Mouse (Mus musculus): Measurements from ENCODE around the gene Exoc7. TPM values are rescaled to one million over a fixed set of nuclear protein-coding genes. Genes with fewer than 3 reads are reported as not detected.
A peak's percentile ranks its signal among the peaks of the same experiment; 100 is the strongest.

Exoc7 gene
- total RNA-seq, 2 experiments from 2014 or later, result 74.1 to 106 TPM

- Histone ChIP-seq H3K27ac (peak overlapping the region; percentile 92), H3K4me3 (no peak overlapping the region)
- peak; percentile 44 for DNase-seq
- TF ChIP-seq CTCF (IDR thresholded peaks at IDR 0.05), result no peak
- intact Hi-C loops (cut with DNase I), result no loop called here
Measured at GRCm38 (mm10) chr11:116307762-116308531, 914 bp upstream of the Exoc7 start.

GRCm38 (mm10) chr11:116306126-116306982 lies 679 bp downstream of the Exoc7 start:
- intact Hi-C loops (cut with DNase I), result no loop called here
- H3K4me3 ChIP-seq, result peak overlapping the region; percentile 79
- peak overlapping the region; percentile 92 for H3K27ac ChIP-seq
- TF ChIP-seq CTCF (IDR thresholded peaks at IDR 0.05), result no peak
- DNase-seq, result peak; percentile 96

GRCm38 (mm10) chr11:116305423-116305822 lies 1.6 kb downstream of the Exoc7 start:
- TF ChIP-seq CTCF (IDR thresholded peaks at IDR 0.05), result no peak
- no peak for DNase-seq
- Histone ChIP-seq H3K4me3 (peak overlapping the region; percentile 79), H3K27ac (peak overlapping the region; percentile 92; the same call in 1 of the 2 replicates)
- intact Hi-C loops (cut with DNase I), result no loop called here

DNA sequence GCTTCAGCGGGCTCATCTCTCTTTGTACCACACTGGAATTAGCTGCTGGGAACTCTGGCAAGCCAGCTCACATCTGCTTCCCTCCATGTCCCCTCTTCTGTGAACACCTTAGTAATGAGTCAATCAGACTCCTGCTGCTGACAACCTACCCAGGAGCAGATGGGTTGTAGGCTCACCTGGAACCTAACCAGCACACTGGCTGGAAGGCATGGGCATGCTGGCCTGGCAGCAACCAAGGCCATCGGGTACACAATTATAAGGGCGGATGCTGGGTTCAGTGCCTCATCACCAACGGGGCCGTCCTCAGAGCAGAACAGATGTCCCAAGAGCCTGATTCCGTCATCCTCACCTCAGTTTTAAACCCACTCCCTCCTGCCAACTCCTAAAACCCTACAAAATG lies 8.4 kb downstream of the Exoc7 start:
- intact Hi-C loops (cut with DNase I), result no loop called here
- DNase-seq, result peak; percentile 10
- TF ChIP-seq CTCF (IDR thresholded peaks at IDR 0.05), result no peak

GRCm38 (mm10) chr11:116298221-116298620 lies 8.8 kb downstream of the Exoc7 start:
- no peak for TF ChIP-seq CTCF (IDR thresholded peaks at IDR 0.05)
- intact Hi-C loops (cut with DNase I), result no loop called here
- DNase-seq, result peak; percentile 20
- Histone ChIP-seq H3K4me3 (no peak overlapping the region), H3K27ac (no peak overlapping the region)

More for the DNA sequence above, 8.4 kb downstream of the Exoc7 start:
- Histone ChIP-seq H3K4me3 (no peak overlapping the region), H3K27ac (no peak overlapping the region)

- no peak for TF ChIP-seq CTCF (IDR thresholded peaks at IDR 0.05)
- peak overlapping the region; percentile 64 for H3K27ac ChIP-seq
- peak; percentile 49 for DNase-seq
- intact Hi-C loops (cut with DNase I), result no loop called here
- no peak overlapping the region for H3K4me3 ChIP-seq
Measured at GRCm38 (mm10) chr11:116297017-116297416, 10.0 kb downstream of the Exoc7 start.

- peak; percentile 73 for DNase-seq
- intact Hi-C loops (cut with DNase I), result no loop called here
- Histone ChIP-seq H3K4me3 (no peak overlapping the region), H3K27ac (peak overlapping the region; percentile 64)
- TF ChIP-seq CTCF (IDR thresholded peaks at IDR 0.05), result no peak
Measured at GRCm38 (mm10) chr11:116296191-116296734, 10.8 kb downstream of the Exoc7 start.

DNA sequence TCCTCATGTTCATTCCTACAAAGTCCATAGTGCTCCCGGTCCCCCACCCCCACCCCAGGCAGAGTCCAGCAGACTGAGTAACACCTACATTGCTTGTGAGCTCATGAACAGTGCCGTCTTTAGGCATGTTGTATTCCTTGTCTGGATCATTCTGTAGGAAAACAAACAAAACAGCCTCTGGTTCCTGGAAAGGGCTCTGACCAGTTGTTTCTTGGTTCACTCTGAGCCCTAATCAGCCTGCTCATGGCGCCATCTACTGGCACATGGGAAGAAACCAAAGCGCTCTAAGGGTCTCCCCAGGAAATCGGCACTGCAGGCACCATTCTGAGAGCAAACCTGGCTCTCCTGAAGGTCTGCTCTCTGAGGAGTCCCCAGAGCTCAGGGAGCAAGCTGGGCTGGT lies 12.7 kb downstream of the Exoc7 start:
- Histone ChIP-seq H3K27ac (no peak overlapping the region), H3K4me3 (no peak overlapping the region)
- DNase-seq, result peak; percentile 61
- intact Hi-C loops (cut with DNase I), result loop anchor here (1.0 kb wide), 1 partner anchor 68 kb away; no protein-coding TSS in a partner anchor
- peak; percentile 80 for TF ChIP-seq CTCF (IDR thresholded peaks at IDR 0.05)

DNA sequence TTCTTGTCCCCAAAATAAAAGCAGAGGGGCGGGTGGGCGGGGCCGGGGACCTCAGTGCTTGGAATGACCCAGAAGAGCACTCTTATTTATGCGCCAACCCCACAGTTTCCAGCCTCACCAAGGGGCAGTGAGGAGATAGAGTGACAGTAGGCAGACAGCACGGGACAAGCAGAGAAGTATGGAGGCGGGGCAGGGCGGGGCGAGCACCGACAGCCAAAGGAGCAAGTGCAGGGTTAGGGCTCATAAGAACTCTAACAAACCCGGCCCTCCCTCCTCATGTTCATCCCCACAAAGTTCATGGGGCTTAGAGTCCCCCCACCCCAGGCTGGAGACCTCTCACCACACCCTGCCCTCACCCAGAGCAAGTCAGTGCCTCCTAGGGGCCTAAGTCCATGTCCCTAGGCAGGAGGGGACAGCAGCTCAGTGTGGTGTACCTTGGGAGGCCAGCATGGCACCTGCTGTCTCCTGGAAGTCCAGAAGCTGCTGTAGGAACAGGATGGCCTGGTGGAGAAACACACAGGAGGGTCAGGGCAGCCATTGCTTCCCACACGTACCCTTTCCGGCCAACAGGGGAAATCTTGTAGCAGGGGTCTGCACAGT lies 13.4 kb downstream of the Exoc7 start:
- DNase-seq, result no peak
- intact Hi-C loops (cut with DNase I), result loop anchor here (1.0 kb wide), 1 partner anchor 67 kb away; no protein-coding TSS in a partner anchor
- H3K27ac ChIP-seq, result no peak overlapping the region
- TF ChIP-seq CTCF (IDR thresholded peaks at IDR 0.05), result no peak
- no peak overlapping the region for H3K4me3 ChIP-seq

- H3K4me3 ChIP-seq, result no peak overlapping the region
- H3K27ac ChIP-seq, result no peak overlapping the region
- no peak for TF ChIP-seq CTCF (IDR thresholded peaks at IDR 0.05)
- intact Hi-C loops (cut with DNase I), result no loop called here
- no peak for DNase-seq
Measured at GRCm38 (mm10) chr11:116292401-116292800, 14.6 kb downstream of the Exoc7 start.

DNA sequence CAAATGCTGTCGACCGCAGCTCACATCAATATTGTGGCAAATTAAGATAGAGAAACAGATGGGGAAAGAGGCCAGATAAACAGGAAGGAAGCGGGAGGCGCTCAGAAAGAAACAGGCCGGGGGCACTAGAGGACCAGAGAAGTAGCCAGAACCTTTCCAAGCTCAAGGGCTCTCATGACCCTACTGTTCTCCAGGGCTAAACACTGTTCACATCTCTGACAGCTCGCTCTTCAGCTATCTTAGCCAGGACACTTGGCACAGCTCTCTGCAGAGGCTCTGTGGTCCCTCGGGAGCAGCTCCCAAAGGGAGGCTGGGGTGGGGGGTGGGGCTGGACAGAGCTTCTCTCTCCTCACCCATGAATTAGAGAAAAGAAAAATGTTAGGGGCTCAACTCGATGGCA lies 16.5 kb downstream of the Exoc7 start:
- intact Hi-C loops (cut with DNase I), result no loop called here
- no peak for TF ChIP-seq CTCF (IDR thresholded peaks at IDR 0.05)
- no peak for DNase-seq
- no peak overlapping the region for H3K4me3 ChIP-seq
- no peak overlapping the region for H3K27ac ChIP-seq

DNA sequence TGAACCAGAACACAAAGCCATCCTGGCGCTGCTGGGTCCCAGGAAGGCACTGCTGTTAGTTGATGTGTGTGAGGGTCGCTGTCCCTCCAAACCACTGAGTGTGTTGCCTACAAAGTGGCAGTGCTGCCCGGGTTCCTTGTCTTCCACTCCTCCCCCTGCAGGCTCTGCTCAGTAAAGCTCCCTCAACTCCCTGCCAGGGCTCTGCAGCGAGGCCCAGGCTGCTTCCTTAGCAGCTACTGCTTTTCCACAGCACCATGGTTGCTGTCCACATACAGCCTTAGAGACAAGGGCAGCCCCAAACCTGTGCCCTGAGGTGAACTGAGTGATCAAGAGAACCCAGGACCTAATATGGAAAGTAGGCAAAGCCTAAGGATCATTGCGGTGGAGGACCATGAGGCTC lies 19.7 kb downstream of the Exoc7 start:
- intact Hi-C loops (cut with DNase I), result no loop called here

More for the DNA sequence above, 19.7 kb downstream of the Exoc7 start:
- H3K4me3 ChIP-seq, result no peak overlapping the region
- no peak for TF ChIP-seq CTCF (IDR thresholded peaks at IDR 0.05)
- H3K27ac ChIP-seq, result no peak overlapping the region
- no peak for DNase-seq
